Mouse (Mus musculus) cerebellum, adult 2 months (tissue): ENCODE results near the gene Ggt1. TPM values are rescaled to one million over a fixed set of nuclear protein-coding genes. Genes with fewer than 3 reads are reported as not detected.

Source experiments
- DNase-seq, 2 experiments: peaks; one replicate each; pipeline ENCODE4 v3.0.0; 2021
- H3K27ac ChIP-seq: fragments of 200-500 bp; 2 replicates; pipeline ENCODE4 v1.5.1; 2012; ENCODE audit warnings: low read length, control low read depth, inconsistent platforms; ENCODE audit not compliant: insufficient read depth
- H3K27me3 ChIP-seq: fragments of 200-500 bp; 2 replicates; pipeline ENCODE4 v1.6.1; 2012; ENCODE audit warnings: inconsistent platforms, mild to moderate bottlenecking, low read length, moderate library complexity; ENCODE audit not compliant: control insufficient read depth, insufficient read depth
- H3K4me1 ChIP-seq: fragments of 200-500 bp; 2 replicates; pipeline ENCODE4 v1.6.1; 2011; ENCODE audit warnings: low read length; ENCODE audit not compliant: control insufficient read depth, insufficient read depth
- H3K4me3 ChIP-seq: fragments of 200-500 bp; replicated peaks from 2 replicates; pipeline ENCODE3; 2011; ENCODE audit warnings: mild to moderate bottlenecking, low read depth, low read length, control low read depth; ENCODE audit not compliant: insufficient read depth
- CTCF ChIP-seq: fragments of 200-500 bp; IDR thresholded peaks from 2 replicates; pipeline ENCODE4 v1.5.1; 2011; ENCODE audit warnings: low read depth, mild to moderate bottlenecking, control low read depth, low read length, moderate library complexity, borderline replicate concordance; ENCODE audit not compliant: insufficient read depth
- POLR2A ChIP-seq: fragments of 200-500 bp; IDR thresholded peaks from 2 replicates; pipeline ENCODE4 v1.6.1; 2011; ENCODE audit warnings: low read length, control low read depth, borderline replicate concordance; ENCODE audit not compliant: insufficient read depth
- WGBS: fragments of 180-500 bp; shearing (Covaris S2); methylation state at CpG from one replicate; pipeline ENCODE4 v1.1.7; 2018; 5-methylcytosine and 5-hydroxymethylcytosine counted together
- polyA plus RNA-seq: library from polyadenylated mRNA; depleted of rRNA; stranded (reverse); fragments of >200 nt; gene quantifications from 2 replicates; pipeline ENCODE4 v1.2.3, GENCODE M21; 2012; rRNA removed

The Ggt1 gene
- polyA plus RNA-seq, result 3.2 and 3.5 TPM in 2 replicates

DNA sequence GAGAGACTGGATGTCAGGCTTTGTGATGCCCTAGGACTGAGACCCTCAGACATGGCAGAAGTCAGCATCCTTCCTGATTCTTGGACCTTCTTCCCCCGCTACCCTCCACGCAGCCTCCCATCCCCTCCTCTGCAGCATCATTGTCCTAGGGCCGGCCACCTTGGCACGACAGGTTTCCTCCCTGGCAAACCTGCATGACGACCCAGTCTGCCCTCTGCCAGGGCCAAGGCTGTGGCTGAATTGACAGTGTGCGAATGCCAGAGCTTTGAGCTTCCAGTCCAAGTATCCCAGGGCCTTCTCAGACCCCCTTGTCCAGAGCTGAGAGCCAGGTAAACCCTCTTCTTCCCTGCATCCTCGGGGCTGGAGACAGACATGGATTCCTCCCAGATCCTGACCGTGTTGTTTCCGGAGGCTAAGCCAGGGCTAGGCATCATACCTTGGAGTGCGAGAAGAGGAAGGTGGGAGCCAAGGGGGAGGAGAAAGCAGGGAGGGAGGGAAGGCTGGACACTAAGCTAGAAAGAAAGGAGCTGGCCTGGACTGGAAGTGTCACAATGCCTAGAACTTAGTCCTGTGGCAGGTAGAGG, at the start of gene Ggt1:
Ggt1 (plus strand) TSS at position 534 of the 584 bp plus-strand sequence.
- TF ChIP-seq CTCF (no peak), POLR2A (no peak)
- Histone ChIP-seq H3K4me3 (peak within 1 kb of the TSS; percentile 93), H3K27me3 (no peaks in the 10 kb centered on the region), H3K4me1 (peaks cover 23% of the 10 kb centered on the region), H3K27ac (peak within 1 kb of the TSS; percentile 72)
- WGBS, result 26% methylated on average over 10 of the region's 10 CpGs
- DNase-seq, result peak; percentile 38 to 46

- no peak for DNase-seq
- Histone ChIP-seq H3K4me1 (peaks cover 25% of the 10 kb centered on the region), H3K27me3 (no peaks in the 10 kb centered on the region), H3K27ac (no peak overlapping the region), H3K4me3 (no peak overlapping the region)
- TF ChIP-seq POLR2A, result no peak
- TF ChIP-seq CTCF, result no peak
- 67% methylated on average over 7 of the region's 7 CpGs for WGBS
Observed at GRCm38 (mm10) chr10:75511897-75512296, 49.5 kb upstream of the Ggt1 start.

- H3K4me1 ChIP-seq, result peaks cover 25% of the 10 kb centered on the region
- H3K27me3 ChIP-seq, result no peaks in the 10 kb centered on the region
- no peak overlapping the region for H3K4me3 ChIP-seq
- no peak for DNase-seq
- TF ChIP-seq CTCF, result no peak
- TF ChIP-seq POLR2A, result no peak
- 86% methylated on average over 7 of the region's 7 CpGs for WGBS
- H3K27ac ChIP-seq, result no peak overlapping the region
Observed at GRCm38 (mm10) chr10:75512796-75513195, 48.6 kb upstream of the Ggt1 start.

- WGBS, result 91% methylated on average over 8 of the region's 8 CpGs
- Histone ChIP-seq H3K4me3 (no peak overlapping the region), H3K4me1 (peaks cover 25% of the 10 kb centered on the region), H3K27ac (no peak overlapping the region), H3K27me3 (no peaks in the 10 kb centered on the region)
- TF ChIP-seq CTCF, result no peak
- no peak for TF ChIP-seq POLR2A
- no peak for DNase-seq
Observed at GRCm38 (mm10) chr10:75513306-75514067, 47.9 kb upstream of the Ggt1 start.

DNA sequence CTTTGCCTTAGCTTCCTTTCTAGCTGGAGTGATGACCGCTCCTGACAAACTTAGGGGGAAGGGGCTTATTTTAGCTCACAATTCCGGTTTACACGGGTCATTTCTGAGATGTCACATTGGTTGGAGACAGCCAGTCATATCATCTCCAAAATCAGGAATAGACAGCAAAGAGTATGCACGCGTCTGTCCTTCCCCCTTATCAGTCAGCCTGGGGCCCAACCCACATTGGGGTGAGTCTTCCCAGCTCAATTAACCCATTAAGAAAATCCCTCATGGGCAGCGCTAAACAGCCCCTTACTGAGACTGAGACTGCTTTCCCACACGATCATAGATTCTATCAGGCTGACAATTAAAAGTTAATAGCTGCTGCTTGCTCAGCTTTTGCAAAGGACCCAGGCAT, 47.0 kb upstream of the Ggt1 start:
- no peak for TF ChIP-seq CTCF
- no peak for TF ChIP-seq POLR2A
- no peak overlapping the region for H3K4me3 ChIP-seq
- no peaks in the 10 kb centered on the region for H3K27me3 ChIP-seq
- 86% methylated on average over 7 of the region's 7 CpGs for WGBS
- peaks cover 25% of the 10 kb centered on the region for H3K4me1 ChIP-seq
- no peak for DNase-seq
- H3K27ac ChIP-seq, result no peak overlapping the region

DNA sequence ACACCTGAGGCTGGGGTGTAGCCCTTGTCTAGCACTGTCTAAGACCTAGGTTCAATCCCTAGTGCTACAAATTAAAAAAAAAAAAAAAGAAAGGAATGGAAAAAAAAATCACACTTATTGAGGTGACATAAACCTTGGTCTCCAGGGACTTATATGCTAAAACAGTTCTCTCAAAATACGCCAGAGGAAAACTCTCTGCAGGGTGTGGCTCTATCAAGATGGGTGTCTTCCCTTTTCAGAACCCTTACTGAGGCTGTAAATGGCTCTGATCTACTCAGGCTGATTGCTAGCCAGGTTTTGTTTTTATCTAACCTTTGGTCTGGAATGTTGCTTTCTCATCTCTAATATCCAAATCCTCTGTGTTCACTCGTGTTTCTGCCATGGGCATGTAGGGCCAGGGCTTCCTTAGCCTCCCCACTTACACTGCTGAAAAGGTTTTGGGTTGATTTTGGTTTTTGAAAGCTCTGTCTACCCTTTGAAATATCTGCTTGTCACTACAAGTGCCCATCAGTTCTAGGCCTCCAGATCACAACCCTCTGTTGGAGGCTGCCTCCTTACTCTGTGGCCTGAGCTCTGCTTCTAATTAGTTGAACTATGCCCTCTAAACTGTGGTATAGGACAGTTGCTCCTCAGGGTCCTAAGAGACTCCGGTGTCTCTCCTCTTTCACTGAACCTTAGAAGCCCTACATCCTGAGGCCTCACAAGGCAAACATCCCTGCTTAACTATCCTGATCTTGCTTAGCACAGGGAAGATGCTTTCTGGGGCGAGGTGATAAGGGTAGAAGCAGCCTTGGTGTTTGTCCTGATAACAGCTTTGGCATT, 46.0 kb upstream of the Ggt1 start:
- TF ChIP-seq POLR2A (no peak), CTCF (no peak)
- no peak overlapping the region for H3K4me3 ChIP-seq
- 90% methylated on average over 4 of the region's 4 CpGs for WGBS
- peaks cover 16% of the 10 kb centered on the region for H3K4me1 ChIP-seq
- H3K27ac ChIP-seq, result no peak overlapping the region
- DNase-seq, result no peak
- H3K27me3 ChIP-seq, result no peaks in the 10 kb centered on the region

- TF ChIP-seq POLR2A (no peak), CTCF (no peak)
- Histone ChIP-seq H3K27ac (peak overlapping the region; percentile 56), H3K4me3 (peak overlapping the region; percentile 89), H3K27me3 (no peaks in the 10 kb centered on the region), H3K4me1 (peaks cover 8% of the 10 kb centered on the region; the same call in 1 of the 2 replicates)
- DNase-seq, result peak in 1 of 2 experiments; percentile 32
- 24% methylated on average over 8 of the region's 8 CpGs for WGBS
Observed at GRCm38 (mm10) chr10:75516038-75516723, 45.2 kb upstream of the Ggt1 start.
